Mouse (Mus musculus): Measurements from ENCODE around the gene Cnpy3. TPM values are rescaled to one million over a fixed set of nuclear protein-coding genes. Genes with fewer than 3 reads are reported as not detected.

Cnpy3 gene
- polyA plus RNA-seq, 1 experiment = 67.1 TPM

- H3K27me3 ChIP-seq (ENCODE audit: control insufficient read depth, insufficient read depth, low read length) = no peaks in the 10 kb centered on the region
- peak overlapping the region; percentile 56; the same call in 1 of the 2 replicates for H3K27ac ChIP-seq (ENCODE audit: control insufficient read depth, insufficient read depth, low read length)
Observed at GRCm38 (mm10) chr17:46750580-46750979, 1.4 kb downstream of the Cnpy3 start.

DNA sequence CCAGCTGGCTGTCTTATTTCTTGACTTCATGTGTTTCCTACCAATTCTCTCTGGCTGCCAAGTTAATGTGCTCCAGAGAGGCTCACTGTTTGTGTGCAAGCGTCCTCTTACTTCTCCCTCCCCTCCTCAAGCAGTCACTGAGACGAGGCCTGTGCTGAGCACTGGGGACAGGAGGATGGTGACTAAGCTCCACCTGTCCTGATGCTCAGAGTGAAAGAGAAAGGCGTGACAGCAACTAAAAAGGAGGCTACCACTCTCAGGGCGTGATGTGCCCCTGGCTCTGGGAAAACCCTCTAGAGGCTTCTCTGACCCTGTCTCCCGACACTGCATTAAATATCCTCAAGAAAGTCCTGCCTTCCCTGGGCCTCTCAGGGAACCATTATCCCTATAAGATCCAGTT lies 2.7 kb downstream of the Cnpy3 start:
- H3K4me3 ChIP-seq (ENCODE audit: control insufficient read depth, insufficient read depth, low read length) = no peak overlapping the region
- no peaks in the 10 kb centered on the region for H3K27me3 ChIP-seq (ENCODE audit: control insufficient read depth, insufficient read depth, low read length)
- no peak for DNase-seq
- peaks cover 5% of the 10 kb centered on the region for H3K4me1 ChIP-seq (replicated peaks; ENCODE audit: control insufficient read depth, insufficient read depth, low read length)
- H3K36me3 ChIP-seq (ENCODE audit: control insufficient read depth, insufficient read depth, low read length) = peaks cover 13% of the 10 kb centered on the region
- 88% methylated on average over 5 of the region's 5 CpGs for WGBS
- TF ChIP-seq CTCF (IDR thresholded peaks at IDR 0.05; ENCODE audit: borderline replicate concordance, control insufficient read depth, extremely low read depth, insufficient read depth, low read length, poor library complexity) = no peak
- no peak for TF ChIP-seq POLR2A (IDR thresholded peaks at IDR 0.05; ENCODE audit: control insufficient read depth, extremely low read depth, insufficient read depth, low read length, poor library complexity)
- no peak overlapping the region for H3K27ac ChIP-seq (ENCODE audit: control insufficient read depth, insufficient read depth, low read length)

More at GRCm38 (mm10) chr17:46750580-46750979, 1.4 kb downstream of the Cnpy3 start:
- DNase-seq = no peak
- H3K4me1 ChIP-seq (replicated peaks; ENCODE audit: control insufficient read depth, insufficient read depth, low read length) = peaks cover 5% of the 10 kb centered on the region
- peak overlapping the region; percentile 20; the same call in 1 of the 2 replicates for H3K4me3 ChIP-seq (ENCODE audit: control insufficient read depth, insufficient read depth, low read length)
- TF ChIP-seq CTCF (IDR thresholded peaks at IDR 0.05; ENCODE audit: borderline replicate concordance, control insufficient read depth, extremely low read depth, insufficient read depth, low read length, poor library complexity) (no peak), POLR2A (IDR thresholded peaks at IDR 0.05; ENCODE audit: control insufficient read depth, extremely low read depth, insufficient read depth, low read length, poor library complexity) (no peak)
- peaks cover 5% of the 10 kb centered on the region for H3K36me3 ChIP-seq (ENCODE audit: control insufficient read depth, insufficient read depth, low read length)
- 48% methylated on average over 4 of the region's 4 CpGs for WGBS

DNA sequence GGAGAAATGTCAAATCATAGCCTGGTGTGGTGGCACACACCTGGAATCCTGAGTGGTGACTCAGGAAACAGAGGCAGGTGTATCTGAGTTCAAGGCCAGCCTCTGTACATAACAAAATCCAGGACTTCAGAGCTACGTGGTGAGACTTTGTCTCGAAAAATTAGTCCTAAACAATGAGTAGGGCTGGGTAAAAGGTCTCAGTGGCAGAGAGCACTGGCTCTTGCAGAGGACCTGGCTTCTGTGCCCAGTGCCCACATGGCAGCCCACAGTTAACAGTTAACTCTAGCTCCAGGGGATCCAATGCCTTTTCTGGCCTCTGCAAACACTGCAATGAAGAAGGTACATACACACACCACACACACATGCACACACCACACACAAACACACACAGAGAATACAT lies 4.2 kb downstream of the Cnpy3 start:
- Histone ChIP-seq H3K27ac (ENCODE audit: control insufficient read depth, insufficient read depth, low read length) (no peak overlapping the region), H3K4me1 (replicated peaks; ENCODE audit: control insufficient read depth, insufficient read depth, low read length) (peaks cover 5% of the 10 kb centered on the region), H3K36me3 (ENCODE audit: control insufficient read depth, insufficient read depth, low read length) (peaks cover 21% of the 10 kb centered on the region), H3K4me3 (ENCODE audit: control insufficient read depth, insufficient read depth, low read length) (no peak overlapping the region), H3K27me3 (ENCODE audit: control insufficient read depth, insufficient read depth, low read length) (no peaks in the 10 kb centered on the region)
- WGBS = 98% methylated on average over 2 of the region's 2 CpGs
- DNase-seq = no peak
- TF ChIP-seq CTCF (IDR thresholded peaks at IDR 0.05; ENCODE audit: borderline replicate concordance, control insufficient read depth, extremely low read depth, insufficient read depth, low read length, poor library complexity) (no peak), POLR2A (IDR thresholded peaks at IDR 0.05; ENCODE audit: control insufficient read depth, extremely low read depth, insufficient read depth, low read length, poor library complexity) (no peak)

DNA sequence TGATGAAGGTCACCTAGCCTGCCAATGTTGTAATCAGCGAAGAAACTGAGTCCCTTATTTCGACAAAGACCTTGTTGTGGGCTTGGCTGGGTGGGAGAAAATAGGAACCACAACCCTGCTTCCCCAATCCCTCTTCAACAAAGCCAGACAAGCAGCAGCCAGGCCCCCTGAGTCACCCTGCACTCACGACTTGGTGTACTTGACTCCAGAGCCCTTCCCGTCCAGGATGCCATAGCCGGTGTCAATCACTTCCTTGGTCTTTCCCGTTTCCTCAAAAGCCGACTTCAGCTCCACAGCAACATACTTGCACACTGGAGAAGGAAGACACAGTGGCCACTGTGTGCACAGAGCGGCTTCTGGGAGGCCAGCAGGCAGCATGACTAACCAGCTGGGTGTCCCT lies 4.8 kb downstream of the Cnpy3 start:
- H3K4me3 ChIP-seq (ENCODE audit: control insufficient read depth, insufficient read depth, low read length) = no peak overlapping the region
- peaks cover 5% of the 10 kb centered on the region for H3K4me1 ChIP-seq (replicated peaks; ENCODE audit: control insufficient read depth, insufficient read depth, low read length)
- TF ChIP-seq POLR2A (IDR thresholded peaks at IDR 0.05; ENCODE audit: control insufficient read depth, extremely low read depth, insufficient read depth, low read length, poor library complexity) (no peak), CTCF (IDR thresholded peaks at IDR 0.05; ENCODE audit: borderline replicate concordance, control insufficient read depth, extremely low read depth, insufficient read depth, low read length, poor library complexity) (no peak)
- H3K27me3 ChIP-seq (ENCODE audit: control insufficient read depth, insufficient read depth, low read length) = no peaks in the 10 kb centered on the region
- H3K36me3 ChIP-seq (ENCODE audit: control insufficient read depth, insufficient read depth, low read length) = peaks cover 24% of the 10 kb centered on the region
- no peak for DNase-seq
- H3K27ac ChIP-seq (ENCODE audit: control insufficient read depth, insufficient read depth, low read length) = no peak overlapping the region
- WGBS = 87% methylated on average over 8 of the region's 8 CpGs

DNA sequence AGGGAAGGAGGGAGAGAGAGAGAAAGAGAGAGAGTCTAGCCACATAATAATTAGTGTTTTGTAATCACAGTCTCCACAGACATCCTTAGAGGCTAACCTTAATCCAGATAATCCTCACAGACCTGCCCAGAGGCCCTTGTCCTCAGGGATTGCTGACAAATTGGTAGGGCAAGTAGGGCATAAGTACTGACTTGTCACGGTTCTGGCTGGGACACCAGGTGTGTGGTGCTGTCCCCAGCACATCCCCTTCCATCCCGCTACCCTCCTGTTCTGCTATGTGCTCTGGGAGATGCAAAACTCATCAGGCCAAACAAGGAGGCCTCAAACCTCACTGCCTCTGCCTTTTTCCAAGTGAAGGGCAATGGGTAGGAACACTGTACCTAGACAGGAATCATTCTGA lies 6.5 kb downstream of the Cnpy3 start:
- DNase-seq = no peak
- Histone ChIP-seq H3K27ac (ENCODE audit: control insufficient read depth, insufficient read depth, low read length) (no peak overlapping the region), H3K27me3 (ENCODE audit: control insufficient read depth, insufficient read depth, low read length) (no peaks in the 10 kb centered on the region), H3K4me3 (ENCODE audit: control insufficient read depth, insufficient read depth, low read length) (no peak overlapping the region), H3K36me3 (ENCODE audit: control insufficient read depth, insufficient read depth, low read length) (peaks cover 28% of the 10 kb centered on the region), H3K4me1 (replicated peaks; ENCODE audit: control insufficient read depth, insufficient read depth, low read length) (no peaks in the 10 kb centered on the region; the same call in 1 of the 2 replicates)
- TF ChIP-seq CTCF (IDR thresholded peaks at IDR 0.05; ENCODE audit: borderline replicate concordance, control insufficient read depth, extremely low read depth, insufficient read depth, low read length, poor library complexity) = no peak
- no peak for TF ChIP-seq POLR2A (IDR thresholded peaks at IDR 0.05; ENCODE audit: control insufficient read depth, extremely low read depth, insufficient read depth, low read length, poor library complexity)
- 100% methylated on average over 2 of the region's 2 CpGs for WGBS

- no peaks in the 10 kb centered on the region for H3K4me1 ChIP-seq (replicated peaks; ENCODE audit: control insufficient read depth, insufficient read depth, low read length)
- DNase-seq = no peak
- 96% methylated on average over 9 of the region's 9 CpGs for WGBS
- H3K36me3 ChIP-seq (ENCODE audit: control insufficient read depth, insufficient read depth, low read length) = peaks cover 28% of the 10 kb centered on the region
- no peak overlapping the region for H3K4me3 ChIP-seq (ENCODE audit: control insufficient read depth, insufficient read depth, low read length)
- no peaks in the 10 kb centered on the region for H3K27me3 ChIP-seq (ENCODE audit: control insufficient read depth, insufficient read depth, low read length)
- TF ChIP-seq POLR2A (IDR thresholded peaks at IDR 0.05; ENCODE audit: control insufficient read depth, extremely low read depth, insufficient read depth, low read length, poor library complexity) = no peak
- no peak for TF ChIP-seq CTCF (IDR thresholded peaks at IDR 0.05; ENCODE audit: borderline replicate concordance, control insufficient read depth, extremely low read depth, insufficient read depth, low read length, poor library complexity)
- no peak overlapping the region for H3K27ac ChIP-seq (ENCODE audit: control insufficient read depth, insufficient read depth, low read length)
Observed at GRCm38 (mm10) chr17:46742986-46743385, 9.0 kb downstream of the Cnpy3 start.

GRCm38 (mm10) chr17:46741305-46741704 lies 10.7 kb downstream of the Cnpy3 start:
- no peak for TF ChIP-seq CTCF (IDR thresholded peaks at IDR 0.05; ENCODE audit: borderline replicate concordance, control insufficient read depth, extremely low read depth, insufficient read depth, low read length, poor library complexity)
- TF ChIP-seq POLR2A (IDR thresholded peaks at IDR 0.05; ENCODE audit: control insufficient read depth, extremely low read depth, insufficient read depth, low read length, poor library complexity) = no peak
- Histone ChIP-seq H3K27ac (ENCODE audit: control insufficient read depth, insufficient read depth, low read length) (no peak overlapping the region), H3K4me3 (ENCODE audit: control insufficient read depth, insufficient read depth, low read length) (no peak overlapping the region), H3K4me1 (replicated peaks; ENCODE audit: control insufficient read depth, insufficient read depth, low read length) (no peaks in the 10 kb centered on the region), H3K36me3 (ENCODE audit: control insufficient read depth, insufficient read depth, low read length) (peaks cover 25% of the 10 kb centered on the region), H3K27me3 (ENCODE audit: control insufficient read depth, insufficient read depth, low read length) (no peaks in the 10 kb centered on the region)
- no peak for DNase-seq
- WGBS = 95% methylated on average over 6 of the region's 6 CpGs

All from thymus, adult 2 months (tissue).